Mouse (Mus musculus): ENCODE data around the gene Dtx2.

DNA sequence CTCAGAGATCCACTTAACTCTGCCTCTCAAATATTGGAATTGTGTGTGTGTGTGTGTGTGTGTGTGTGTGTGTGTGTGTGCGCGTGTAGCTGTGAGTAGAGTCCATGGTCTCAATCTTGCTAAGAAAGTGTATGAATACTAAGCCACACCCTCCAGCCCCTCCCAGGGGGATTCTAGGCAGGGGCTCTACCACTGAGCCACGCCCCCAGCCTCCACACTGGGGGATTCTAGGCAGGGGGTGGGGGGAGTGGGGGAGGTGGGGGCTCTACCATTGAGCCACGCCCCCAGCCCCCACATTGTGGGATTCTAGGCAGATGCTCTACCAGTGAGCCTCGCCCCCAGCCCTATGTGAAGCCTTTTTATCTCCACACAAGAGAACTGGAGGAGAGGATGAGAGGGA is 48.0 kb upstream of the Dtx2 start:
- TF ChIP-seq CTCF (IDR thresholded peaks at IDR 0.05) (no peak), POLR2A (IDR thresholded peaks at IDR 0.05; ENCODE audit: insufficient read depth, low read depth, low read length) (no peak)
